Mouse (Mus musculus) limb, embryonic 14.5 days (tissue): ENCODE measurements at regions not wholly inside any gene's neighbourhood (a gene's known extent, or its start where the extent isn't known, plus 50 kb on each side); places are given as distances from the start of the nearest gene placed in this dataset.

Source experiments
- ATAC-seq: fragments of 200-750 bp; cut with Nextera tagmentation; 2 replicates; pipeline ENCODE4 v1.8.0; 2017; ENCODE audit warnings: low read depth, moderate number of reproducible peaks, moderate TSS enrichment; ENCODE audit not compliant: low FRiP score
- DNase-seq: peaks from one replicate; pipeline ENCODE4 v3.0.0-alpha.2; 2015; ENCODE audit warnings: low spot score
- H3K27ac ChIP-seq: fragments of 300-500 bp; sonication (generic); replicated peaks from 2 replicates; pipeline ENCODE4 v1.5.1; 2014; ENCODE audit warnings: low read depth, mild to moderate bottlenecking, low read length, moderate library complexity, mixed read lengths
- H3K27me3 ChIP-seq: fragments of 300-500 bp; sonication (generic); 2 replicates; pipeline ENCODE4 v1.6.1; 2014; ENCODE audit warnings: low read length, mixed read lengths; ENCODE audit not compliant: control insufficient read depth, insufficient read depth
- H3K36me3 ChIP-seq: fragments of 300-500 bp; sonication (generic); 2 replicates; pipeline ENCODE4 v1.6.1; 2014; ENCODE audit warnings: mild to moderate bottlenecking, low read length, moderate library complexity, mixed read lengths; ENCODE audit not compliant: control insufficient read depth, insufficient read depth
- H3K4me1 ChIP-seq: fragments of 300-500 bp; sonication (generic); 2 replicates; pipeline ENCODE4 v1.6.1; 2014; ENCODE audit warnings: antibody characterized with exemption, low read length, mixed read lengths; ENCODE audit not compliant: control insufficient read depth, insufficient read depth
- H3K4me2 ChIP-seq: fragments of 300-500 bp; sonication (generic); replicated peaks from 2 replicates; pipeline ENCODE4 v1.6.1; 2014; ENCODE audit warnings: low read depth, mild to moderate bottlenecking, low read length, moderate library complexity; ENCODE audit not compliant: severe bottlenecking
- H3K4me3 ChIP-seq: fragments of 300-500 bp; sonication (generic); replicated peaks from 2 replicates; pipeline ENCODE4 v1.5.1; 2014; ENCODE audit warnings: low read length
- H3K9ac ChIP-seq: fragments of 300-500 bp; sonication (generic); 2 replicates; pipeline ENCODE4 v1.6.1; 2014; ENCODE audit warnings: mild to moderate bottlenecking, low read depth, low read length, moderate library complexity; ENCODE audit not compliant: severe bottlenecking
- H3K9me3 ChIP-seq: fragments of 300-500 bp; sonication (generic); 2 replicates; pipeline ENCODE4 v1.6.1; 2016; ENCODE audit warnings: low read length; ENCODE audit not compliant: control insufficient read depth
- POLR2A ChIP-seq: fragments of 200-500 bp; IDR thresholded peaks from 2 replicates; pipeline ENCODE4 v1.8.0; 2012; ENCODE audit warnings: inconsistent platforms, mild to moderate bottlenecking, moderate library complexity, borderline replicate concordance; ENCODE audit not compliant: insufficient read depth, insufficient read length; ENCODE audit errors: extremely low read depth
- WGBS: fragments of 180-500 bp; shearing (Covaris S2); extraction: QIAGEN DNeasy Blood & Tissue Kit; methylation state at CpG from one replicate; pipeline ENCODE4 v1.1.7; 2014; 5-methylcytosine and 5-hydroxymethylcytosine counted together

DNA sequence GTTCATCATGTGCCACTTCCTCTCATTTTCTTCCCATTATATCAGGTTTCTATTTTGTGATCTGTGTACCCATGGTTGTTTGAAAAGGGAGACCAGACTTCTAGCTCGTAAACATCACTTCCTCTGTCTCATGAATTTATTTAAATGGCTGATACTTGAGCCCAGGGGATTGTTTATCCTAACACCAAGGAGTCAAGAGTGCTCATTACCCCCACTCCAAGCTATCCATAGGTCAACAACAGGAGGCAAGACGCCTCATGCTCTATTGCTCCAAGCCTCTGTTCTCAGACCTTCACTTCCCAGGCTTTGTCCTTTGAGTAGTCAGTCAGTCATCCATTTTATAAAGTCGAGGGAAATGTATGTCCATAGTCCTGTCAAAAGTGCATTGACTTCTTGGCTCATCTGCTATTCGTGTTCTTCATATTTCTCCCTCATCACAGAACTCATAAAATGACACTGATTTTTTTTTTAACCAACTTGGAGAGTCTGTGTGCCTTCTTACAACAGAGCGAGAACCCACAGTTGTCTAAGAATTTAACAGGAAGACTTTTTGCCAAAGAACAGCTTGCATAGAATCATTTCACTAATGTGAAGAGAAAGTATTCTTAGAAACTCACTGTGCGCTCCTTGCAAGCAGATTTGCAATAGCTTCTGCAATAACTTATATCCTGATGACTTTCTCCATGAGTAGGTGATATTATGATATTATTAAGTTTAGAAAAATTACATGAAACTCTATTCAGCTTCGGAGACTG is 231.8 kb downstream of the Bmp2 start:
- no peak overlapping the region for H3K27ac ChIP-seq

DNA sequence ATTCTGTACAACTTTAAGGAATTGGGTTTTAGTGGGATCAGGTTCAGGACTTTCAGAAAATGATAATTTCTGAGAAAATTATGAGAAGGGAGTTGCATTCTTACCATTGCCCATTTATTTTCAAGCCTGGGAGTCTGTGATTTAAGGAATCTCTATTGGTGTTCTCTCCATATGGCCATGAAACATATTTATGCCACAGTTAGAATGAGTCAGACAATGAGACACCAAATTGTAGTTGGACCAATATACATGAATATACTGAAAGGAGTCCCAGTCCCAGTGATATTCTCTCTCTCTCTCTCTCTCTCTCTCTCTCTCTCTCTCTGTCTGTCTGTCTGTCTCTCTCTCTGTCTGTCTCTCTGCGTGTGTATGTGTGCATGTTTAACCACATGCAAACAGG is 239.1 kb downstream of the Bmp2 start:
- H3K4me3 ChIP-seq: no peak overlapping the region
- H3K27me3 ChIP-seq: no peaks in the 10 kb centered on the region
- H3K9ac ChIP-seq: no peak overlapping the region
- no peaks in the 10 kb centered on the region for H3K9me3 ChIP-seq
- no peak overlapping the region for H3K4me2 ChIP-seq
- no peak overlapping the region for H3K27ac ChIP-seq
- H3K4me1 ChIP-seq: no peaks in the 10 kb centered on the region
- WGBS: 50% methylated on average over 1 of the region's 1 CpGs
- DNase-seq (no peak), ATAC-seq (no peak)
- TF ChIP-seq POLR2A: no peak
- H3K36me3 ChIP-seq: no peaks in the 10 kb centered on the region

More for the DNA sequence above, 231.8 kb downstream of the Bmp2 start:
- ATAC-seq (no peak), DNase-seq (no peak)
- Histone ChIP-seq H3K4me1 (no peaks in the 10 kb centered on the region), H3K4me3 (no peak overlapping the region), H3K9me3 (no peaks in the 10 kb centered on the region), H3K4me2 (no peak overlapping the region), H3K27me3 (no peaks in the 10 kb centered on the region), H3K36me3 (no peaks in the 10 kb centered on the region), H3K9ac (no peak overlapping the region)
- no peak for TF ChIP-seq POLR2A
- 70% methylated on average over 7 of the region's 7 CpGs for WGBS

DNA sequence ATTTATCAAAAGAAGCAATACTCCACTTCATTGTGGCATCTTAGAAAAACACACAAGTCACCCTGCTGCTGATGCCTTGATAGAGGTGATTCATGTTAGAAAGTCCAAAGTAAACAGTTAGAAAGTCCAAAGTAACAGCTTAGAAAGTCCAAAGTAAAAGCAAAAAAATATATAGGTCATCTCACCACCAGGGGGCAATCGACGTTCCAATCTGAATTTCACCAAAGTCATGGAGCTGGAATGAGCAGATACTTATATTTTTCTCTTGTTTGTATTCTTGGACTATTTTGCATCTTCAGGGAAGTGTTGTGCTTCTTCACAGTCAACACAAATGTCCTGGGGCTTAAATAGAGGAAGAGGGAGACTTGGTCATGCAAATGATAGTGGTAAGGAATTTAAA is 241.3 kb downstream of the Bmp2 start:
- 27% methylated on average over 2 of the region's 2 CpGs for WGBS
- no peaks in the 10 kb centered on the region for H3K27me3 ChIP-seq
- TF ChIP-seq POLR2A: no peak
- no peaks in the 10 kb centered on the region for H3K36me3 ChIP-seq
- H3K4me2 ChIP-seq: no peak overlapping the region
- DNase-seq (peak; percentile 40), ATAC-seq (no peak)
- H3K4me3 ChIP-seq: no peak overlapping the region
- H3K4me1 ChIP-seq: no peaks in the 10 kb centered on the region
- no peak overlapping the region for H3K9ac ChIP-seq
- H3K9me3 ChIP-seq: no peaks in the 10 kb centered on the region
- H3K27ac ChIP-seq: no peak overlapping the region

DNA sequence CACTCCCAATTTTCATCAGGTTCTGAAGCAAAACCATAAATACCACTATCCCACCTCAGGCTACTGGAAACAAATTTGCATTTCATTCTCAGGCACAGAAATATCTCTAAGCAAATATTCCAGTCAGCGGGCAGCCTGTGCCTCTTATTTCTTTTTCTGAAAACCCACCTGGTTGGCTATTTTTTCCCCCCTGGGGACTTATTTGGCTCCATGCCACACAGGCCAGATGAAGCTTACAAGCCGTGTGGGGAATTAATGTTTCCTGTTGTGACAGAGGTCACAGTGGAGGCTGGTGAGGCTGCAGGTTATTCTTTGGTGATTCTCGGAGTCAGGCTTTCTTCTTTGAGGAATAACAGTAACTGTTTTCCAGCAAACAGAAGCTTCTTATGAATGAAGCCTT is 250.7 kb downstream of the Bmp2 start:
- H3K9ac ChIP-seq: no peak overlapping the region
- H3K27ac ChIP-seq: no peak overlapping the region
- TF ChIP-seq POLR2A: no peak
- 8% methylated on average over 3 of the region's 3 CpGs for WGBS
- ATAC-seq (no peak), DNase-seq (peak; percentile 7)
- H3K36me3 ChIP-seq: no peaks in the 10 kb centered on the region
- H3K4me2 ChIP-seq: no peak overlapping the region
- H3K4me3 ChIP-seq: no peak overlapping the region
- no peaks in the 10 kb centered on the region for H3K9me3 ChIP-seq
- H3K4me1 ChIP-seq: peaks cover 9% of the 10 kb centered on the region
- no peaks in the 10 kb centered on the region for H3K27me3 ChIP-seq

DNA sequence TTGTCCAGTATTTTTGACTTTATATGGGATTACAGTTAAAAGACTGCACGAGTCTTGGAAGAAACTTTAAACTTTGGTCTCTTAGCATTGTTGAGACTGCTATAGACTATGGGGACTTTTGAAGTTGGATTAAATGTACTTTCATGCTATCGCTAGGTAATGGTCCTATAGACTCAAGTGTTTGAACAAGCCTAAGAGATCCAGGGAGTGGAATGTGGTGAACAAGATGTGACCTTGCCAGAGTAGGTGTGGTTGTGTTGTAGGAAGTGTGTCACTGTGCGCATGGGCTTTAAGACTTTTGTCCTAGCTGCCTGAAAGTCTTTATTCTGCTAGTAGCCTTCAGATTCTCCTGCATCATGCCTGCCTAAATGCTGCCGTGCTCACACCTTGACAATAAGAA is 269.5 kb downstream of the Bmp2 start:
- no peak for TF ChIP-seq POLR2A
- no peaks in the 10 kb centered on the region for H3K36me3 ChIP-seq
- H3K27me3 ChIP-seq: no peaks in the 10 kb centered on the region

More for the DNA sequence above, 269.5 kb downstream of the Bmp2 start:
- Histone ChIP-seq H3K4me3 (no peak overlapping the region), H3K27ac (no peak overlapping the region), H3K9me3 (no peaks in the 10 kb centered on the region), H3K4me2 (no peak overlapping the region), H3K4me1 (no peaks in the 10 kb centered on the region), H3K9ac (no peak overlapping the region)
- WGBS: 84% methylated on average over 4 of the region's 4 CpGs
- ATAC-seq: no peak
- no peak for DNase-seq
